Mouse (Mus musculus) hindbrain, postnatal 0 days (tissue): Measurements from ENCODE around the gene Ank. TPM values are rescaled to one million over a fixed set of nuclear protein-coding genes. Genes with fewer than 3 reads are reported as not detected.

Experiments used
- ATAC-seq: fragments of 200-750 bp; cut with Nextera tagmentation; 2 replicates; pipeline ENCODE4 v1.8.0; 2017; ENCODE audit warnings: mild to moderate bottlenecking, moderate TSS enrichment, moderate library complexity
- DNase-seq: peaks from one replicate; pipeline ENCODE4 v3.0.0-alpha.2; 2015; ENCODE audit warnings: low spot score
- H3K27ac ChIP-seq: fragments of 300-500 bp; sonication (generic); 2 replicates; pipeline ENCODE4 v1.5.1; 2014; ENCODE audit warnings: mild to moderate bottlenecking
- H3K27me3 ChIP-seq: fragments of 300-500 bp; sonication (generic); 2 replicates; pipeline ENCODE4 v1.6.1; 2014; ENCODE audit warnings: low read length, mixed read lengths; ENCODE audit not compliant: insufficient read depth
- H3K36me3 ChIP-seq: fragments of 300-500 bp; sonication (generic); 2 replicates; pipeline ENCODE4 v1.6.1; 2014; ENCODE audit warnings: low read length, mixed read lengths; ENCODE audit not compliant: insufficient read depth
- H3K4me1 ChIP-seq: fragments of 300-500 bp; sonication (generic); 2 replicates; pipeline ENCODE4 v1.6.1; 2014; ENCODE audit warnings: antibody characterized with exemption, low read length, mixed read lengths; ENCODE audit not compliant: insufficient read depth
- H3K4me2 ChIP-seq: fragments of 300-500 bp; sonication (generic); 2 replicates; pipeline ENCODE4 v1.6.1; 2014; ENCODE audit warnings: low read depth, mild to moderate bottlenecking, low read length, moderate library complexity, mixed read lengths
- H3K4me3 ChIP-seq: fragments of 300-500 bp; sonication (generic); 2 replicates; pipeline ENCODE4 v1.5.1; 2014; ENCODE audit warnings: low read length
- H3K9ac ChIP-seq: fragments of 300-500 bp; sonication (generic); replicated peaks from 2 replicates; pipeline ENCODE4 v1.6.1; 2014; ENCODE audit warnings: mild to moderate bottlenecking, low read length, moderate library complexity, mixed read lengths
- H3K9me3 ChIP-seq: fragments of 300-500 bp; sonication (generic); 2 replicates; pipeline ENCODE4 v1.6.1; 2016; ENCODE audit warnings: low read length, mixed read lengths
- CTCF ChIP-seq: IDR thresholded peaks from 2 replicates; pipeline ENCODE4 v1.5.1; 2016; ENCODE audit warnings: antibody characterized with exemption, control low read depth, low read depth
- WGBS: fragments of 180-500 bp; shearing (Covaris S2); extraction: QIAGEN DNeasy Blood & Tissue Kit; methylation state at CpG from one replicate; pipeline ENCODE4 v1.1.7; 2014; 5-methylcytosine and 5-hydroxymethylcytosine counted together
- polyA plus RNA-seq: library from polyadenylated mRNA; unstranded; fragments of >200 nt; fragmentation: Nextera tagmentation; extraction: Ambion mirVana; gene quantifications from 2 replicates; pipeline ENCODE4 v1.2.1, GENCODE M21; 2015
- total RNA-seq: library from RNA; depleted of rRNA; stranded (reverse); fragments of >200 nt; gene quantifications from 2 replicates; pipeline ENCODE4 v1.2.3, GENCODE M21; 2014

Gene Ank
- total and polyA plus RNA-seq, 2 experiments from 2014 or later: 18.1 to 31.1 TPM

DNA sequence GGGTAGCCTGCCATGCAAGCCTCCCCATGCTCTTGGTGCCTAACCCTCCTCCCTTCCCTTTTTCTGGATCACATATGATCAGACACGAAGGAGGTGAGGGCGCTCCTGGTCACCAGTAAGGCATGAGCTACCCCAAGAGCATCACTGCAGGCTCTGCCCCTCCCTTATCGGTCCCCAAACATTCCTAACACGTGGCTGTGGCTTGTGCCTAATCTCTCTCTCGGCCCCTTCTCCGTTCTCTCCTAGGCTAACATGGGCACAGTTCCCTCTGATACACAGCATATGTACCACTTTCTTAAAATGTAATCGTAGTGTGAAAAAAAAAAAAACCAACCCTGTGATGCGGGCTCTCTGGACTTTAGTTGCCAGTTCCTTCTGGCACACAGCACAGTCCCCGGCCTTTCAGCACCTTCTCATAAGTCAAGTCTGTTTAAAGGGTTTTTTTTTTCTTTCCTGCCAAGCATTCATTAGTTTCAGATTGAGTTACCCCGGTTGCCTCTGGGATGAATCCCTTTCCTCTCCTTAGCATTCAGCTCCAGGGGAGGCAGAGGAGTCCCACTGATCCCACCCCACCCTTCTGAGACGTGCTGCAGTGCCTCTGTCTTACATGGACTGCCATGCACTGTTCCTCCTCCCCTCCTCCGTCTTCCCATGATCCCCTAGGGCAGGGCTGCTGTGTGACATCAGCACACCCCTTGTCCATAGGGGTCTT lies 19.2 kb downstream of the Ank start:
- TF ChIP-seq CTCF: no peak
- Histone ChIP-seq H3K9ac (no peak overlapping the region; the same call in 1 of the 2 replicates), H3K36me3 (no peaks in the 10 kb centered on the region), H3K27me3 (no peaks in the 10 kb centered on the region), H3K4me2 (no peak overlapping the region), H3K4me1 (peaks cover 36% of the 10 kb centered on the region), H3K9me3 (no peaks in the 10 kb centered on the region), H3K4me3 (no peak overlapping the region), H3K27ac (peak overlapping the region; percentile 27; the same call in 1 of the 2 replicates)
- WGBS: 23% methylated on average over 12 of the region's 12 CpGs
- DNase-seq: peak; percentile 42
- peak; percentile 66 for ATAC-seq

DNA sequence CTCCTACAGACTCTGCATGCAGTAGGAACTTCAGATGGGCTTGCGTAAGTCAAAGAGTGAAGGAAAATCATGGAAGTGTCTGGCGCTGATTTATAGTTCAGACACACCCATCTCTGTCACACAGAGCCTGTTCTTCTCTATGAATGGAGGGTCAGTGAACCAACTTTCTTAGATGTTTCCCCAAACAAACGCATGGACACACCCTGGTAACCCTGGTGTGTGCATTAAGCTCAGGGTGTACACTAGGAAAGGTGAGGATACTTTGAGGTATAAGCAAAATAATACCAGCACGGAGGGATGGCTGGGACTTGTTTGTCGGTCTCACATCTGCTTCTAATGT lies 19.8 kb downstream of the Ank start:
- Histone ChIP-seq H3K27ac (no peak overlapping the region), H3K27me3 (no peaks in the 10 kb centered on the region), H3K36me3 (no peaks in the 10 kb centered on the region), H3K4me2 (no peak overlapping the region), H3K4me3 (no peak overlapping the region), H3K9me3 (no peaks in the 10 kb centered on the region), H3K4me1 (peaks cover 36% of the 10 kb centered on the region), H3K9ac (no peak overlapping the region)
- ATAC-seq (peak; percentile 24; the same call in 1 of the 2 replicates), DNase-seq (no peak)
- TF ChIP-seq CTCF: no peak
- 67% methylated on average over 5 of the region's 5 CpGs for WGBS

DNA sequence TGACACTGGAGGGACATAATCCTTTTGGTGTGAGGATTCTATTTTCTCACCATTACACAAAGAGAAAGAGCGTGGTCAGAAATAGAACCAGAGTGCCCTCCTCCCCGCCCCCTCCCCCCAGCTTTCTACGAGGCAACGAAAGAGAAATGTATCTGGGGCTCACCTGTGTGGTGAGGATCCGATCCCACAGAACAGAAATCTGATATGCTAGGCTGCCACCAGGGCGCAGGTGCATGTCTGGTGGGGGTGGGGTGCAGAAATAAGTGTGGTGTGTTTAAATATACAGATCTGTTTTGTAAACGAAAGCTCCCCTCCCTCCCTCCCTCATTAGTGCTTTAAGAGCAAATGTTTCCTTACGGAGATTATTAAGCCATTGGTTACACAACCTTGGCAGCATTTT lies 20.6 kb downstream of the Ank start:
- Histone ChIP-seq H3K4me3 (no peak overlapping the region), H3K27me3 (no peaks in the 10 kb centered on the region), H3K9me3 (no peaks in the 10 kb centered on the region), H3K27ac (0 out of 2 replicates have a peak overlapping the region, but pooled peaks have one; percentile 63), H3K9ac (no peak overlapping the region), H3K36me3 (no peaks in the 10 kb centered on the region), H3K4me2 (no peak overlapping the region), H3K4me1 (peaks cover 36% of the 10 kb centered on the region)
- 64% methylated on average over 8 of the region's 8 CpGs for WGBS
- DNase-seq (no peak), ATAC-seq (no peak)
- no peak for TF ChIP-seq CTCF

DNA sequence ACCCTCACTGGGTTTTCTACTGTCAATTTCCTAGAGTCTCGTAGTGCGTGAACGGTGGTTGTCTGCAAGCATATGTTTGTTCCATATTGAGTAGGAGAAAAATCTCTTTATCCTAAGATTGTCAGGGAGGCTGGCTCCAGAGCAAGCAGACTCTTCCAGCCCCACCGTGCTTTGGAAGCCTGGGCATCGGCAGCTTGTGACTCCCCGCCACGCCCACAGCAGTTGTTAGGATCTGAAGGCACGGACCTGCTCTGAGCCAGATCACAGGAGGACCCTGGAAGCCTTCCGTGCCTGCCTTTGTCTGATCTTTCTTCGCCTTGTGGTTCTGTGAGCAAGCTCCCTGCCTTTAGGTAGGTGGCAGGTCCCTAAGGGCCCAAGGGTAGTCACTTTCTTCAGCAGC lies 21.6 kb downstream of the Ank start:
- H3K9ac ChIP-seq: no peak overlapping the region
- H3K36me3 ChIP-seq: no peaks in the 10 kb centered on the region
- 24% methylated on average over 10 of the region's 10 CpGs for WGBS
- no peaks in the 10 kb centered on the region for H3K27me3 ChIP-seq
- H3K9me3 ChIP-seq: no peaks in the 10 kb centered on the region
- 0 out of 2 replicates have a peak overlapping the region, but pooled peaks have one; percentile 11 for H3K4me2 ChIP-seq
- ATAC-seq (peak; percentile 38; the same call in 1 of the 2 replicates), DNase-seq (peak; percentile 62)
- no peak overlapping the region for H3K4me3 ChIP-seq
- H3K27ac ChIP-seq: peak overlapping the region; percentile 63
- TF ChIP-seq CTCF: no peak
- H3K4me1 ChIP-seq: peaks cover 36% of the 10 kb centered on the region

DNA sequence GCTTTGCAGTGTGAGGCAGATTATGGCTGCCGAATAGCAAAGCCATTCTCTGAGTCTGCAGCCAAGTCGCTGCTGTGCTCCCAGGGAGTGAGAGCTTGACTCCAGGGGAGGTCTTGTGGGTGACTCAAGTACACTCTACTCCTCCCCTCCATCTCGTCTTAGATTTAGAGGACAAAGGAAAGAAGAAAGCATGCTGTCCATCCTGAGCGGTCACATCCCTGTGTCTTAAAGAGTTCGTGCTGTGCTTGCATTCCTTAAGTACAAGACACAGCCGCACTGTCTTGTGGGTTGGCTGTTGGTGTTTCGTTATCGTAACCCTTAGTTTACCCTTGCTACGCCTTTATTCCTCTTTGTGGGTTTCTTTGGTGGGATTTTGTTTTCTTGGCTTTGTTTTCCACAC lies 24.2 kb downstream of the Ank start:
- 48% methylated on average over 9 of the region's 9 CpGs for whole genome bisulfite sequencing

DNA sequence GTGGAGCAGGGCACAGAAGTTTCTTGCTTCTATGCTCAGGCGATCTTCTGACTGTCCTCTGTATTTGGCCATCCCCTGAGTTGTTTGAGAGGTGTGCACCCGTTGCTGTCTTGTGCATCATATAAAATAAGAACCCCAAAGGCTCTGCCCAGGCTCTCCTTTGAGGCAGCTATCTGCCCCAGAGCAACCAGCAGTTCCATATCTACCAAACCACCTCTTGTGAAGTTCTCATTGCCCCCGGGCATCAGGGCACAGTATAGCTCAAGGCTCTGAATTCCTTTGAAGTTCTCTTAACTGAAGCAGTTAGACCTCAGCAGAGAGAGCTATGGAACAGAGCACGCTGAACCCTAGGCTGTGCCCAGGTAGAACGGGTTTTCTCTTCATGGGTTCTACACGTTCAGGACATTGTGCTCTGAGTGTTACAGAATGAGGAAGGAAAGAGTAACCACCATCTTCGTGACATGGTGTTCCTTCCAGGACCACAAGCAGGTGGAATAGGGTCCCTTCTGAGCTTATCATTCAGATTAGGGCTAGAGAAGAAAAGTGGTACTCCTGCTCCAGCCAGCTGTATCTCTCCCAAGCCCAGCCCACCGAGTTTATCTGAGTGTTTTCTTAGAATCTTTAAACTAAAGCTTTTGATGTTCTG lies 25.1 kb downstream of the Ank start:
- no peak for TF ChIP-seq CTCF
- H3K9ac ChIP-seq: no peak overlapping the region
- no peak for DNase-seq
- no peaks in the 10 kb centered on the region for H3K36me3 ChIP-seq
- H3K4me1 ChIP-seq: peaks cover 47% of the 10 kb centered on the region
- H3K27ac ChIP-seq: no peak overlapping the region
- no peak overlapping the region for H3K4me2 ChIP-seq
- H3K9me3 ChIP-seq: no peaks in the 10 kb centered on the region
- 95% methylated on average over 8 of the region's 8 CpGs for WGBS
- H3K27me3 ChIP-seq: no peaks in the 10 kb centered on the region
- no peak overlapping the region for H3K4me3 ChIP-seq
- no peak for ATAC-seq

More for the DNA sequence above, 24.2 kb downstream of the Ank start:
- TF ChIP-seq CTCF: no peak
- DNase-seq: no peak
- Histone ChIP-seq H3K4me2 (no peak overlapping the region), H3K27ac (peak overlapping the region; percentile 6; the same call in 1 of the 2 replicates), H3K4me1 (peaks cover 48% of the 10 kb centered on the region), H3K4me3 (no peak overlapping the region), H3K27me3 (no peaks in the 10 kb centered on the region), H3K36me3 (no peaks in the 10 kb centered on the region), H3K9me3 (no peaks in the 10 kb centered on the region), H3K9ac (no peak overlapping the region)
- ATAC-seq: no peak

DNA sequence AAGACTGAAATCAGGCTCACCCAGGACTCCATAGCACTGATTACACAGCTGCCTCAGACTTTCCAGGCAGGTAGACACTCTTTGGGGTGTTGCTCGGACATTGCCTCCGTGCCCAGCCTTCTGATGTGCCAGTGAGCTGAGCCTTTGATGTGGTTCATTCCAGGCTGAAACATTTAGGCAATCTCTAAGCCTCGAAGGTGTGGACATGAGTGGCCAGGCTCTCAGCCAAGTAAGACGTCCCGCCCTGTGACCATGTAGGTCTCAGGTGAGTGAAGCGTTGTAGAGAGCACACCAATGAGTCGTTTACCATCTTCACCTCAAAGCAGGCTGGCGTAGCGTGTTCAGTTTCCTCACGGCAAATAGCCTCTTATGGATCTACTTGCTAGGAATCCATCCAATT lies 25.7 kb downstream of the Ank start:
- no peak for TF ChIP-seq CTCF
- no peak overlapping the region for H3K9ac ChIP-seq
- ATAC-seq: no peak
- no peaks in the 10 kb centered on the region for H3K36me3 ChIP-seq
- H3K9me3 ChIP-seq: no peaks in the 10 kb centered on the region
- H3K27me3 ChIP-seq: no peaks in the 10 kb centered on the region
- WGBS: 91% methylated on average over 10 of the region's 10 CpGs
- H3K4me3 ChIP-seq: no peak overlapping the region
- DNase-seq: no peak
- peaks cover 45% of the 10 kb centered on the region for H3K4me1 ChIP-seq
- no peak overlapping the region for H3K27ac ChIP-seq
- no peak overlapping the region for H3K4me2 ChIP-seq
